Mouse (Mus musculus): ENCODE data around the gene Maml2.
A peak's percentile ranks its signal among the peaks of the same experiment; 100 is the strongest.

Gene Maml2

DNA sequence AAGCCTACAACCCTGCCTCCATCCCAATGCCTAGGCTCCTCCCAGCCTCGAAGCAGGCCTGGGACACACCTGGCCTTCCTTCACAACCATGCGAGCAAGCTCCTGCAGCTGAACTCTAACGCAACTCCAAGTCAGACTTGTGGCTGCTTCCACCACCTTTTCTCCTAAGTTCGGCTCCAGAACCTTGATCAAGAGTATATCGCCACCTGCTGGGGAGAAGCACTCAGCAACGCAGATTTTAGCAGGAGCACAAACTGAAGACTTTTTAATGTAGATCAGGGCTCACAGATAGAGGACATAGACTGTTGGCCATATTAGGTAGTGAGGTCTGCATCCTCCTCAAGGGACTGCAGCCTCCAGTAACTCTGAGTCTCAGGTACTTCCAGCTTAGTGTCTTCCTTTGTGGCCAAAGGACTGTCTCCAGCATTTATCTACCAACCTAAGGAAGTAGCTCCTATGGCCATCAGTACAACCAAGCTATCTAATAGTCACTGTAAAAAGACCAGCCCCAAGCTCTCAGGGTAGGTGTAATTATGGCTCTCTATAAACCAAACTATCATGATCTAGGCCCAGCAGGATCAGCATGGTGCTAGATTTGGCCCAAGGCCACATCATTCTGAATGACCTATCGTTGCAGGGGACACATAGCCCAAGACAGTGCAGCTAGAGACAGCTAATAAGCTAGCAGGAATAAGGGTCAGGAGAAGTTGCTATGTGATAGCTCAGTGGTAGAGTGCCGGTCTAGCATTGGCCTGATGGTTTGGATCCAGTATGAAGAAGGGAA is 418.8 kb downstream of the Maml2 start:
- peak; percentile 37 for DNase-seq (ENCODE audit: low read depth, low spot score)

DNA sequence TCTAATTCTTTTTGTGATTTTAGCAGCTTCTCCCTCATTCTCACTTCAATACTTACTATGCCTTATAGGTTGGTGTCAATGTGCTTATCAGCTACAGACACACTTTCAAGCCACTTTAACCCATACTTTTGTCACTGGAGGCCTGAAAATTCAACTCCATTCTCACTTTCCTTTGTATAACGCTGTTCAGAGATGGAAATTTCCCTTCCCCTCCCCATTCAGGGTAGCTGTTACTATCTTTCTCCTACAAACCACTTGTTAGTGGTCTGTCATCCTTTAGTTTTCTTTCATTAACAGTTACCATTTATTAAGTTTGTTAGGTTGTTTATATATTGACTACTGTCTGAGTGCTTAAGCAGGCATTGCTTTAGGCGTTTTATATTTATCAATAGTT is 450.6 kb downstream of the Maml2 start, which contains the start of gene Mtmr2:
Mtmr2 (plus strand) TSS at position 7 of the 394 bp plus-strand sequence.
- DNase-seq (ENCODE audit: low read depth, low spot score): no peak

DNA sequence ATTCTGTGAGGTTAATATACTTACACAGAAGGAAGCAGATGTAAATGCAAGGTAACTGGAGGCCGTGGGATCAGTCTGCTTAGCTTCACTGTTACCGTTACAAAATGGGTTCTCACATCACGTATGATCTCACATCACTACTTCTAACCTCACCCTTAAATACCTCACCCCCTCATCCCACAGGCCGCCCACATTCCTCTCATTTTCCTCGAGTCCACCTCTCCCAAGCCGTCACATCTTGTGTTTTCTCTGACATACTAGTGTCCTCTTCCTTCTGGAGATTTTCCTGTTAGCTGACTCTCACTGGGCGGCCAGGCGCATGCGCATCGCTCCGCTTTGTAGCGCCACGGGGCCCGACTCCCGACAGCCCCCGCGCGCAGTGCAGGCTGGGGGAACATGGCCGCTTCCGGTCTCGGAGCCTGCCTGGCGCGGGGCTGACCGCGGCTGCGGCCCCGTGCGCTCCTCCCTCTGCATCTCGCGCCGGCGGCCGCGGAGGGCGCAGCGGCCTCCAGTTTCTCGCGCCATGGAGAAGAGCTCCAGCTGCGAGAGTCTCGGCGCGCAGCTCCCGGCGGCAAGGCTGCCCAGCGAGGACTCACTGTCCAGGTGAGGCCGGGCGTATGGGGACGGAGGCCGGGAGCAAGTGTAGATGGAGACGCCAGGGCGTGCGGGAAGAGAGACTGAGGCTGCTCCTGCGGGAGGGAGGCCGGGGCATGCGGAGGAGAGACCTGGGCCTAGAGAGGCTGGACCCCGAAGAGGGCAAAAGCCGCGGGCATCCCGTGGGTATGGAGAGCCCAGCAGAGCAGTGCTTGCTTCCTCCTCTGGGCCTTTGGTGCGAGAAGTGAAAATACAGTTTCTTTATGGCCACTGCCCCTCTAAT is 451.3 kb downstream of the Maml2 start:
- DNase-seq (ENCODE audit: low read depth, low spot score): peak; percentile 87

DNA sequence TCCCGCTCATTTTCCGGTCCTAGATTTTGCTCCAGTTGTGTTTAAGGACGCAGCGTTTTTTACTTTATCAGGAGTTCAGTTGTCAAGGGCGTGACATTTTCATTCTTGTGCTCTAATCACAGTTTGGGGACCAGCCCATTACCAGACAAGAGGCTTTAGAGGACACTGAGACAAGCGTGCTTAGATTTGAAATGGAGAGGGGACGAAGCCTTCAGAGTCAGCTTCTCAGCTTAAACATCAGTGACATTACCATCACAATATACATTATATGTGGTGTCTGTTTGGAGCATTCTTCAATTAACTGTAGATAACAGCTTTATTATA is 451.9 kb downstream of the Maml2 start:
- no peak for DNase-seq (ENCODE audit: low read depth, low spot score)

DNA sequence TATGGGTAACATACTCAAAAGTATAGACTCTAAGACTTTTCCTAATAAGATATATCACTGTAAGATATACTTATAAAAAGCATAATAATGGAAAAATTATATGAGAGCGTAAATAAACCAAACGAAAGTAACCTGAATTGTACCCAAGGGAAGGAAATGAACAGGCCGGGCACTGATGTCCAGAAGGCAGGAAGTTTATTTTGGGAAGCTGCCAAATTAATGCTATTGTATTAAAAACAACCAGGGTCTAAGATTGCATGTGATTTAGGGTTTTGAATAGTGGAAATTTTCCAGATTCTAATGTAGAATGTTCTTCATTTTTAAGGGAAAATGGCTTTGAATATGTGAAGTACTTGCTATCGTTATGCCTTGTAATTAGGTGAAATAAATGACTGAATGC is 454.8 kb downstream of the Maml2 start:
- no peak for DNase-seq (ENCODE audit: low read depth, low spot score)
